Mouse (Mus musculus) liver, adult 2 months (tissue): Measurements from ENCODE around the gene Prss57. TPM values are rescaled to one million over a fixed set of nuclear protein-coding genes. Genes with fewer than 3 reads are reported as not detected.

Experiments
- DNase-seq: peaks from one replicate; pipeline ENCODE4 v3.0.0-alpha.2; 2011; ENCODE audit warnings: low read depth, low spot score; ENCODE audit errors: extremely low read depth
- H3K27ac ChIP-seq: fragments of 200-500 bp; replicated peaks from 2 replicates; pipeline ENCODE4 v1.5.1; 2012; ENCODE audit warnings: low read depth, mild to moderate bottlenecking, control low read depth, inconsistent platforms, low read length; ENCODE audit not compliant: insufficient read depth
- H3K27me3 ChIP-seq: fragments of 200-500 bp; 2 replicates; pipeline ENCODE4 v1.6.1; 2012; ENCODE audit warnings: mild to moderate bottlenecking, moderate library complexity, low read length, inconsistent platforms; ENCODE audit not compliant: control insufficient read depth, insufficient read depth
- H3K36me3 ChIP-seq: fragments of 200-500 bp; 2 replicates; pipeline ENCODE4 v1.6.1; 2012; ENCODE audit warnings: low read length, inconsistent platforms; ENCODE audit not compliant: control insufficient read depth, insufficient read depth
- H3K4me1 ChIP-seq: fragments of 200-500 bp; 2 replicates; pipeline ENCODE4 v1.6.1; 2011; ENCODE audit warnings: low read length; ENCODE audit not compliant: control insufficient read depth, insufficient read depth
- H3K4me3 ChIP-seq: fragments of 200-500 bp; 2 replicates; pipeline ENCODE4 v1.5.1; 2011; ENCODE audit warnings: low read depth, mild to moderate bottlenecking, control low read depth, low read length, moderate library complexity; ENCODE audit not compliant: insufficient read depth
- H3K79me2 ChIP-seq: fragments of 200-500 bp; 2 replicates; pipeline ENCODE4 v1.6.1; 2012; ENCODE audit warnings: inconsistent platforms, mild to moderate bottlenecking, low read length, moderate library complexity; ENCODE audit not compliant: control insufficient read depth, insufficient read depth
- H3K9ac ChIP-seq: fragments of 200-500 bp; 2 replicates; pipeline ENCODE4 v1.6.1; 2012; ENCODE audit warnings: low read depth, mild to moderate bottlenecking, control low read depth, inconsistent platforms, low read length
- CTCF ChIP-seq: fragments of 200-500 bp; IDR thresholded peaks from 2 replicates; pipeline ENCODE4 v1.5.1; 2011; ENCODE audit warnings: low read depth, low read length, control low read depth
- POLR2A ChIP-seq: fragments of 200-500 bp; IDR thresholded peaks from 2 replicates; pipeline ENCODE4 v1.6.1; 2011; ENCODE audit warnings: low read length, control low read depth; ENCODE audit not compliant: insufficient read depth; ENCODE audit errors: extremely low read depth
- WGBS: fragments of 180-500 bp; shearing (Covaris S2); methylation state at CpG from one replicate; pipeline ENCODE4 v1.1.7; 2018; 5-methylcytosine and 5-hydroxymethylcytosine counted together
- polyA plus RNA-seq: library from polyadenylated mRNA; depleted of rRNA; stranded (reverse); fragments of >200 nt; gene quantifications from 2 replicates; pipeline ENCODE4 v1.2.3, GENCODE M21; 2012
- total RNA-seq: library from RNA; depleted of rRNA; stranded (reverse); fragments of >200 nt; gene quantifications from 2 replicates; pipeline ENCODE4 v1.2.3, GENCODE M21; 2014

The Prss57 gene
- total and polyA plus RNA-seq, 2 experiments: not detected

- no peak for TF ChIP-seq CTCF
- TF ChIP-seq POLR2A: no peak
- H3K36me3 ChIP-seq: peaks cover 10% of the 10 kb centered on the region
- no peak overlapping the region for H3K4me3 ChIP-seq
- no peak overlapping the region for H3K9ac ChIP-seq
- no peaks in the 10 kb centered on the region for H3K79me2 ChIP-seq
- DNase-seq: no peak
- H3K27ac ChIP-seq: no peak overlapping the region
- WGBS: 95% methylated on average over 15 of the region's 15 CpGs
- H3K4me1 ChIP-seq: peaks cover 5% of the 10 kb centered on the region
- H3K27me3 ChIP-seq: no peaks in the 10 kb centered on the region
These were observed 47.0 kb downstream of the Prss57 start for GRCm38 (mm10) chr10:79743650-79744365.

- H3K9ac ChIP-seq: no peak overlapping the region
- no peak overlapping the region for H3K27ac ChIP-seq
- H3K36me3 ChIP-seq: peaks cover 10% of the 10 kb centered on the region
- no peak for DNase-seq
- WGBS: 92% methylated on average over 11 of the region's 11 CpGs
- H3K4me1 ChIP-seq: peaks cover 5% of the 10 kb centered on the region
- no peaks in the 10 kb centered on the region for H3K79me2 ChIP-seq
- H3K27me3 ChIP-seq: no peaks in the 10 kb centered on the region
- TF ChIP-seq POLR2A (no peak), CTCF (no peak)
- H3K4me3 ChIP-seq: no peak overlapping the region
These were observed 47.6 kb downstream of the Prss57 start for GRCm38 (mm10) chr10:79743161-79743560.

GRCm38 (mm10) chr10:79740863-79741262 is 49.9 kb downstream of the Prss57 start:
- peaks cover 2% of the 10 kb centered on the region for H3K4me1 ChIP-seq
- no peaks in the 10 kb centered on the region for H3K27me3 ChIP-seq
- no peaks in the 10 kb centered on the region for H3K79me2 ChIP-seq
- TF ChIP-seq CTCF (peak; percentile 25; the same call in 1 of the 2 replicates), POLR2A (no peak)
- DNase-seq: no peak
- H3K9ac ChIP-seq: no peak overlapping the region
- no peak overlapping the region for H3K4me3 ChIP-seq
- H3K27ac ChIP-seq: no peak overlapping the region
- H3K36me3 ChIP-seq: peaks cover 26% of the 10 kb centered on the region
- WGBS: 88% methylated on average over 11 of the region's 11 CpGs

GRCm38 (mm10) chr10:79739234-79739633 is 51.5 kb downstream of the Prss57 start:
- no peak for TF ChIP-seq CTCF
- TF ChIP-seq POLR2A: no peak
- Histone ChIP-seq H3K27me3 (no peaks in the 10 kb centered on the region), H3K9ac (no peak overlapping the region), H3K27ac (no peak overlapping the region), H3K36me3 (peaks cover 29% of the 10 kb centered on the region), H3K79me2 (no peaks in the 10 kb centered on the region), H3K4me3 (no peak overlapping the region), H3K4me1 (no peaks in the 10 kb centered on the region)
- DNase-seq: no peak
- WGBS: 98% methylated on average over 28 of the region's 28 CpGs

GRCm38 (mm10) chr10:79738259-79738658 is 52.5 kb downstream of the Prss57 start:
- H3K9ac ChIP-seq: no peak overlapping the region
- H3K79me2 ChIP-seq: no peaks in the 10 kb centered on the region
- TF ChIP-seq CTCF: peak; percentile 73
- TF ChIP-seq POLR2A: no peak
- no peaks in the 10 kb centered on the region for H3K4me1 ChIP-seq
- WGBS: 97% methylated on average over 10 of the region's 10 CpGs
- DNase-seq: no peak
- H3K4me3 ChIP-seq: no peak overlapping the region
- no peak overlapping the region for H3K27ac ChIP-seq
- H3K36me3 ChIP-seq: peaks cover 29% of the 10 kb centered on the region
- no peaks in the 10 kb centered on the region for H3K27me3 ChIP-seq

- H3K27ac ChIP-seq: no peak overlapping the region
- no peaks in the 10 kb centered on the region for H3K27me3 ChIP-seq
- TF ChIP-seq POLR2A (no peak), CTCF (no peak)
- H3K4me3 ChIP-seq: no peak overlapping the region
- H3K79me2 ChIP-seq: no peaks in the 10 kb centered on the region
- H3K9ac ChIP-seq: no peak overlapping the region
- no peak for DNase-seq
- WGBS: 87% methylated on average over 14 of the region's 14 CpGs
- peaks cover 27% of the 10 kb centered on the region for H3K36me3 ChIP-seq
- H3K4me1 ChIP-seq: no peaks in the 10 kb centered on the region
These were observed 54.1 kb downstream of the Prss57 start for GRCm38 (mm10) chr10:79736706-79737105.
